Mouse (Mus musculus) liver, embryonic 13.5 days (tissue): ENCODE measurements around the gene Tas2r108. TPM values are rescaled to one million over a fixed set of nuclear protein-coding genes. Genes with fewer than 3 reads are reported as not detected.

Experiments used
- polyA plus RNA-seq: library from polyadenylated mRNA; unstranded; fragments of >200 nt; fragmentation: Nextera tagmentation; extraction: Ambion mirVana; gene quantifications from 2 replicates; pipeline ENCODE4 v1.2.1, GENCODE M21; 2015

The Tas2r108 gene
- polyA plus RNA-seq, 1 experiment from 2014 or later = not detected

Other genes with a start within 250 kb of the Tas2r108 start
- 17.3 and 19.3 TPM in 2 replicates for gene Agk, start 168.4 kb upstream of the Tas2r108 start, polyA plus RNA-seq
- gene E330009J07Rik, start 57.4 kb upstream of the Tas2r108 start, polyA plus RNA-seq = 0.98 and 1.0 TPM in 2 replicates
- gene Wee2, start 54.4 kb upstream of the Tas2r108 start, polyA plus RNA-seq = not detected in 2 replicates
- 94.1 and 106 TPM in 2 replicates for gene Ssbp1, start 22.2 kb upstream of the Tas2r108 start, polyA plus RNA-seq
- not detected in 2 replicates for gene Tas2r137, start 2.3 kb upstream of the Tas2r108 start, polyA plus RNA-seq
- gene Prss37, start 26.0 kb downstream of the Tas2r108 start, polyA plus RNA-seq = not detected in 2 replicates
- not detected in 2 replicates for gene Olfr461, start 61.5 kb downstream of the Tas2r108 start, polyA plus RNA-seq
- not detected in 2 replicates for gene Olfr460, start 76.0 kb downstream of the Tas2r108 start, polyA plus RNA-seq
- gene Clec5a, start 92.3 kb downstream of the Tas2r108 start, polyA plus RNA-seq = 4.8 and 5.4 TPM in 2 replicates
- not detected in 2 replicates for gene Tas2r138, start 119.8 kb downstream of the Tas2r108 start, polyA plus RNA-seq
- gene Mgam, start 135.3 kb downstream of the Tas2r108 start, polyA plus RNA-seq = 0.51 and 0.66 TPM in 2 replicates